Mouse (Mus musculus) neural tube, embryonic 13.5 days (tissue): ENCODE data around the gene Inpp5k. TPM values are rescaled to one million over a fixed set of nuclear protein-coding genes. Genes with fewer than 3 reads are reported as not detected.
A peak's percentile ranks its signal among the peaks of the same experiment; 100 is the strongest.

Experiments used
- ATAC-seq: fragments of 200-750 bp; cut with Nextera tagmentation; 2 replicates; pipeline ENCODE4 v1.8.0; 2017; ENCODE audit warnings: low read depth, mild to moderate bottlenecking, moderate TSS enrichment, moderate library complexity
- H3K27ac ChIP-seq: fragments of 300-500 bp; sonication (generic); replicated peaks from 2 replicates; pipeline ENCODE4 v1.5.1; 2015; ENCODE audit warnings: moderate library complexity, mild to moderate bottlenecking, inconsistent platforms
- H3K27me3 ChIP-seq: fragments of 300-500 bp; sonication (generic); 2 replicates; pipeline ENCODE4 v1.6.1; 2015; ENCODE audit warnings: mild to moderate bottlenecking, inconsistent platforms
- H3K36me3 ChIP-seq: fragments of 300-500 bp; sonication (generic); 2 replicates; pipeline ENCODE4 v1.6.1; 2015; ENCODE audit warnings: mild to moderate bottlenecking, inconsistent platforms
- H3K4me1 ChIP-seq: fragments of 300-500 bp; sonication (generic); replicated peaks from 2 replicates; pipeline ENCODE4 v1.6.1; 2015; ENCODE audit warnings: inconsistent platforms
- H3K4me2 ChIP-seq: fragments of 300-500 bp; sonication (generic); 2 replicates; pipeline ENCODE4 v1.6.1; 2015; ENCODE audit warnings: inconsistent platforms, mild to moderate bottlenecking, moderate library complexity
- H3K4me3 ChIP-seq: fragments of 300-500 bp; sonication (generic); 2 replicates; pipeline ENCODE4 v1.5.1; 2015; ENCODE audit warnings: mild to moderate bottlenecking, inconsistent platforms
- H3K9ac ChIP-seq: fragments of 300-500 bp; sonication (generic); 2 replicates; pipeline ENCODE4 v1.6.1; 2015; ENCODE audit warnings: moderate library complexity, mild to moderate bottlenecking, inconsistent platforms
- H3K9me3 ChIP-seq: fragments of 300-500 bp; sonication (generic); 2 replicates; pipeline ENCODE4 v1.6.1; 2016; ENCODE audit warnings: inconsistent platforms
- WGBS: fragments of 180-500 bp; shearing (Covaris S2); methylation state at CpG from one replicate; pipeline ENCODE4 v1.1.7; 2015; 5-methylcytosine and 5-hydroxymethylcytosine counted together
- polyA plus RNA-seq: library from polyadenylated mRNA; unstranded; fragments of >200 nt; fragmentation: Nextera tagmentation; extraction: Ambion mirVana; gene quantifications from 2 replicates; pipeline ENCODE4 v1.2.1, GENCODE M21; 2015

Inpp5k gene
- polyA plus RNA-seq, 1 experiment from 2014 or later, result 39.9 TPM

DNA sequence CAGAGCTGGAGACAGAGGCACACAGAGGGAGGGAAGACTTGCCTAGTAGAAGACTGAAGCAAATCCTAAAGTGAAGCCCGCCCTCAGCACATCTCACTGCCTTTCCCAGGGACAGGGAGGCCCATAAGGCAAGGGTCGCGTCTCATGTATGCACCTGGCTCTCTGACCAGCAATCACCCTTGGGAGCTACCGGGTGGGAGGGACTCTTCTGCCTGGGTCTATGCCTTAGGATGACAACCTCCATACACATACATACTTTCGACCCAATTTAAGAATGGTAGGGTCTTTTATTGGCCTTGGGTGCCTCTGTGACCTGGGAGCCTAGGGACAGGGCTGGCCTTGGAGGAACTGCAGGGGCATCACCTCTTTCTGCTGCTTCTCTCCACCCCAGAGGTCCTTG, 42.6 kb downstream of the Inpp5k start:
- no peak overlapping the region for H3K4me3 ChIP-seq
- H3K27me3 ChIP-seq, result no peaks in the 10 kb centered on the region
- peaks cover 11% of the 10 kb centered on the region for H3K4me1 ChIP-seq
- no peak overlapping the region for H3K9ac ChIP-seq
- no peak overlapping the region for H3K27ac ChIP-seq
- ATAC-seq, result no peak
- peaks cover 7% of the 10 kb centered on the region for H3K36me3 ChIP-seq
- H3K4me2 ChIP-seq, result no peak overlapping the region
- H3K9me3 ChIP-seq, result no peaks in the 10 kb centered on the region
- 93% methylated on average over 5 of the region's 5 CpGs for WGBS

- Histone ChIP-seq H3K9me3 (no peaks in the 10 kb centered on the region), H3K4me1 (peaks cover 16% of the 10 kb centered on the region), H3K4me2 (no peak overlapping the region), H3K4me3 (no peak overlapping the region), H3K27me3 (no peaks in the 10 kb centered on the region), H3K27ac (no peak overlapping the region), H3K36me3 (no peaks in the 10 kb centered on the region), H3K9ac (no peak overlapping the region)
- 92% methylated on average over 3 of the region's 3 CpGs for WGBS
- ATAC-seq, result no peak
Measured at GRCm38 (mm10) chr11:75674875-75675274, 44.1 kb downstream of the Inpp5k start.

DNA sequence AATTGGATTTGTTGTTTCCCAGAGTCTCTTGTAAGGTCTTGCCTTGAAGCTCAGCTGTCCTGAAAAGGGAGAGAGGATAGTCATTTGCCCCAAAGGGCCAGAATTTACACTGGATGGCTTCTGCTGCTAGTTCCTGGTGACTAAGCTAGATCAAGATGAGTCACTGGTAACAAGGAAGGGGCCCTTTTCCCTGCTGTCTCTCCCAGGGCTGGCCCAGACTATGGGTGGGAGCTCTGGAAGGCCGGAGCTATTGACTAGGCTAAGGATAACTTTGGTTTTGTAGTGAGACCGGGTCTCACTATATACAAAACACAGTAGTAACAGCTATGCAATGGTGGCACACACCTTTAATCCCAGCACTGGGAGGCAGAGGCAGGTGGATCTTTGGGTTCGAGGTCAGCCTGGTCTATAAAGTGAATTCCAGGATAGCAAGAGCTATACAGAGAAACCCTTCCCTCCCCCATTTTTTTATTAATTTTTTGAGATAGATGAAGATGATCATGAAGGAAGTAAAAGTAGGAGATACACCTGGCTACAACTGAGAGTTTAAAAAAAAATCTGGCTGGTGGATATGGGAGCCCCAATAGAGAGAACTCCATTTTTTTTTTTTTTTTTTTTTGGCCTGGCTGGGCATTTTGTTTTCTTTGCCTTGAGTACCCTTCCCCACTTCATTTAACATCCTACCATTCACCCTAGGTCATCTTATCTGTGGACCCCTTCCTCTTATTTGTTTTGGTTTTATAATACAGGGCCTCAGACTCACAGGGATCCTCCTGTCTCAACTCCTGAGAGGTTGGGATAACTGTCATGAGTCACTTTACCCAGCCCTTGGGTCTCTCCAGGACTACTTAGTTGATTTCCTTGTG, 47.3 kb downstream of the Inpp5k start:
- peak overlapping the region; percentile 95 for H3K27ac ChIP-seq
- H3K9me3 ChIP-seq, result no peaks in the 10 kb centered on the region
- H3K4me2 ChIP-seq, result peak overlapping the region; percentile 83

DNA sequence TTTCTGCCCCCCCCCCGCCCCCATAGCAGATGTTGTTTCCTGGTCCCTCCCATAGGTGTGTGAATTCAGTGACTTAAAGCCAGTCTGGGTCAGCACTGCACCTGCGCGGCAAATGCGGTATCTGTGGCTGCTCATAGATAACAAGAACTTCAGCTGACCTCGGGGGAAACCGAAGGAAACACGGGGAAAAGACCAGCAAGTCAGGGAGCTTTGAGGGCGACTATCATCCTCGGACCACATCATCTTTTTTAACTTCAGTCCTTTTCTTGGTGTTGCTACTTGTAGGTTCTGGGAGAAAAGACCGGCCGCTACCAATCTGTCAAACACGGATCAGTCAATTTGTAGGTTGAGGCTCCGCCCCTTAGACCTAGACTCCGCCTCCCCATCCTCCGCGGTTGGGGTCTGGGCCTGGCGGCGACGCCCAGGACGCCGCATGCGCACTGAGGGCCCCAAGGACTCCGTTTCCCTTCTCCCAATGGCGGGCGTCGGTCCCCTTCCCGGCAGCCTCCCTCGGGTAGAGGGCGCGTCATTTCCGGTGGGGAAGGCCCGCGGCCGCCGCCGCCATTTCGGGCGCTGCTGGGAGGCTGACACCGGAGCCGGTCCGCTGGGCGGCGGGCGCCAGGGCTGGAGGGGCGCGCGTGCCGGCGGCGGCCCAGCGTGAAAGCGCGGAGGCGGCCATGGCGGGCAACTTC, 48.1 kb downstream of the Inpp5k start, which contains the start of gene Crk:
Crk (plus strand) TSS at position 513 of the 692 bp plus-strand sequence.
- Histone ChIP-seq H3K27me3 (no peaks in the 10 kb centered on the region), H3K4me2 (peak within 1 kb of the TSS; percentile 83), H3K9me3 (no peaks in the 10 kb centered on the region), H3K36me3 (peaks cover 13% of the 10 kb centered on the region), H3K4me1 (peaks cover 27% of the 10 kb centered on the region), H3K9ac (peak within 1 kb of the TSS; percentile 95), H3K4me3 (peak within 1 kb of the TSS; percentile 95), H3K27ac (peak within 1 kb of the TSS; percentile 95)
- peak; percentile 98 for ATAC-seq
- under 1% methylated on average over 54 of the region's 55 CpGs for WGBS

More for the DNA sequence above, 47.3 kb downstream of the Inpp5k start:
- Histone ChIP-seq H3K27me3 (no peaks in the 10 kb centered on the region), H3K36me3 (peaks cover 7% of the 10 kb centered on the region), H3K4me3 (peak overlapping the region; percentile 95), H3K9ac (peak overlapping the region; percentile 56), H3K4me1 (peaks cover 27% of the 10 kb centered on the region)
- 89% methylated on average over 3 of the region's 3 CpGs for WGBS
- no peak for ATAC-seq

- WGBS, result under 1% methylated on average over 43 of the region's 43 CpGs
Measured at GRCm38 (mm10) chr11:75679439-75680171, 48.8 kb downstream of the Inpp5k start.

DNA sequence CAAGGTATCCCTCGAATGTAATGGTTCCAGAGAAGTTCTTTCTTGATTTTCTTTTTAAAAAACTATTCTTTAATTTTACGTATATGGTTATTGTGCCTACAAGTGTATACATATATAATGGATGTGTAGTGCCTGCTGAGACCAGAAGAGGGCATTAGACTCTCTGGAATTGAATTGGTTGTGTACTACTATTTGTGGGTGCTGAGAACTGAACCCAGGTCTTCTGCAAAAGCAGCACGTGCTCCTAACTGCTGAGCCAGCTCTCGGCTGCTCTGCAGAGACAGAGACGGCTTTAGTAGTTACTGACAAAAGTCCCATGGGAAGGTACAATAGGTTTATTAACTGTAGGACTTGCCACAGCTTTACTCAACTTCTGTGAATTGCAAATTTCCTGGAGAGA, 53.7 kb downstream of the Inpp5k start:
- no peak overlapping the region for H3K4me3 ChIP-seq
- peaks cover 48% of the 10 kb centered on the region for H3K4me1 ChIP-seq
- H3K4me2 ChIP-seq, result no peak overlapping the region
- 86% methylated on average over 5 of the region's 5 CpGs for WGBS
- H3K9me3 ChIP-seq, result no peaks in the 10 kb centered on the region
- peaks cover 20% of the 10 kb centered on the region for H3K36me3 ChIP-seq
- H3K9ac ChIP-seq, result no peak overlapping the region
- H3K27me3 ChIP-seq, result no peaks in the 10 kb centered on the region
- ATAC-seq, result no peak
- no peak overlapping the region for H3K27ac ChIP-seq

More at GRCm38 (mm10) chr11:75679439-75680171, 48.8 kb downstream of the Inpp5k start:
- Histone ChIP-seq H3K27ac (peak overlapping the region; percentile 95), H3K9ac (peak overlapping the region; percentile 95), H3K4me2 (peak overlapping the region; percentile 83), H3K27me3 (no peaks in the 10 kb centered on the region), H3K9me3 (no peaks in the 10 kb centered on the region), H3K4me3 (peak overlapping the region; percentile 95), H3K4me1 (peaks cover 29% of the 10 kb centered on the region), H3K36me3 (peaks cover 19% of the 10 kb centered on the region)
- peak; percentile 84 for ATAC-seq

- Histone ChIP-seq H3K9me3 (no peaks in the 10 kb centered on the region), H3K36me3 (peaks cover 20% of the 10 kb centered on the region), H3K27ac (no peak overlapping the region), H3K4me1 (peaks cover 45% of the 10 kb centered on the region), H3K4me2 (no peak overlapping the region), H3K27me3 (no peaks in the 10 kb centered on the region), H3K9ac (no peak overlapping the region), H3K4me3 (no peak overlapping the region)
- ATAC-seq, result no peak
- 74% methylated on average over 2 of the region's 2 CpGs for WGBS
Measured at GRCm38 (mm10) chr11:75684956-75685355, 54.2 kb downstream of the Inpp5k start.

GRCm38 (mm10) chr11:75687343-75687993, 56.7 kb downstream of the Inpp5k start:
- Histone ChIP-seq H3K4me1 (peaks cover 26% of the 10 kb centered on the region; the same call in 1 of the 2 replicates), H3K27me3 (no peaks in the 10 kb centered on the region)
- WGBS, result 74% methylated on average over 2 of the region's 2 CpGs

GRCm38 (mm10) chr11:75688132-75688531, 57.3 kb downstream of the Inpp5k start:
- Histone ChIP-seq H3K4me2 (no peak overlapping the region), H3K9ac (no peak overlapping the region), H3K27ac (no peak overlapping the region), H3K27me3 (no peaks in the 10 kb centered on the region), H3K4me3 (no peak overlapping the region), H3K4me1 (peaks cover 26% of the 10 kb centered on the region; the same call in 1 of the 2 replicates), H3K9me3 (no peaks in the 10 kb centered on the region), H3K36me3 (peaks cover 36% of the 10 kb centered on the region)
- 94% methylated on average over 2 of the region's 2 CpGs for WGBS
- ATAC-seq, result no peak

More at GRCm38 (mm10) chr11:75687343-75687993, 56.7 kb downstream of the Inpp5k start:
- Histone ChIP-seq H3K4me3 (no peak overlapping the region), H3K27ac (no peak overlapping the region), H3K36me3 (peaks cover 35% of the 10 kb centered on the region), H3K9ac (no peak overlapping the region), H3K4me2 (no peak overlapping the region), H3K9me3 (no peaks in the 10 kb centered on the region)
- ATAC-seq, result no peak

GRCm38 (mm10) chr11:75689977-75690376, 59.2 kb downstream of the Inpp5k start:
- Histone ChIP-seq H3K9me3 (no peaks in the 10 kb centered on the region), H3K4me3 (no peak overlapping the region), H3K4me2 (no peak overlapping the region), H3K36me3 (peaks cover 41% of the 10 kb centered on the region), H3K4me1 (peaks cover 20% of the 10 kb centered on the region; the same call in 1 of the 2 replicates), H3K27ac (no peak overlapping the region), H3K9ac (no peak overlapping the region), H3K27me3 (no peaks in the 10 kb centered on the region)
- 86% methylated on average over 1 of the region's 1 CpGs for WGBS
- ATAC-seq, result no peak

DNA sequence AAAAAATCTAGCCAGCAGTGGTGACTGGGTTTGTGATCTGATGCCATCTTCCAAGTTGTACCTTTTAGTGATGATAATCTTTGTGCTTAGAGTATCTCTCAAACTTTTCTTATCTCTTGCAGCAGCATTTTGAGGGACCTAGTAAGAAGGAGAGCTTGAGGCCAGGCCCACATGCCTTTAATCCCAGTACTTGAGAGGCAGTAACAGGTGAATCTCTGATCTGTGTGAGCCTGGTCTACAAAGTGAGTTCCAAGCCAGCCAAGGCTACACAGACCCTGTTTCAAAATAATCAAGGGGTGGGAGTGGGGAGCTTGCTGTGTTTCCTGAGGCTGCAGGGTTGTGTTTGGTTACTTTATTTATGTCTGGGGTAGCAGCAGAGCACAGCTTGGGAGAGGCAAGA, 60.3 kb downstream of the Inpp5k start:
- Histone ChIP-seq H3K36me3 (peaks cover 42% of the 10 kb centered on the region), H3K9me3 (no peaks in the 10 kb centered on the region), H3K27me3 (no peaks in the 10 kb centered on the region), H3K4me1 (peaks cover 9% of the 10 kb centered on the region; the same call in 1 of the 2 replicates), H3K4me2 (no peak overlapping the region), H3K4me3 (no peak overlapping the region), H3K9ac (no peak overlapping the region), H3K27ac (no peak overlapping the region)
- ATAC-seq, result no peak
